Mouse (Mus musculus): Measurements from ENCODE around the gene Sptb. TPM values are rescaled to one million over a fixed set of nuclear protein-coding genes. Genes with fewer than 3 reads are reported as not detected.
A peak's percentile ranks its signal among the peaks of the same experiment; 100 is the strongest.

Sptb gene
- total and polyA plus RNA-seq, 3 experiments = 17.9 to 85.1 (median 35.4) TPM

DNA sequence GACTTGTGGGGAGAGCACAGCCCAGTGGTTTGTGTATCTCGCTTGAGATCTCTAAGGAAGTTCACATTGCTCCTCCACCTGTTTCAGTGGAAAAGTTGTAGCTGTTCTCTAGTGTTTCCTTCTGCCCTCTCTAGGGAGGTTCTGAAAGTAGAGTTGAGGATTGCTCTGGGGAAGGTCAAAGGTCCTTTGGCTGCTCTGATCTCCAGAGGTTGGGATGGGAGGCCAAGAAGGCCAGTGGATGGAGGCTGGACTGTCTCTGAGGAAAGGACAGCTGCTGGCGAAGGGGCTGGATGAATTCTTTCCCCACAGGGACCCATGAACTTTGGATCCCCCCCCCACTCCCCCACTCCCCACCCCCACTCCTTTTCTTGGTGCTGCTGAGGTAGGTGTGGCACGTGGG lies 156.0 kb downstream of the Sptb start:
- Histone ChIP-seq H3K79me2 (ENCODE audit: control insufficient read depth, insufficient read depth, low read length, poor library complexity) (no peaks in the 10 kb centered on the region), H3K9me3 (replicated peaks; ENCODE audit: insufficient read depth, low read length) (no peaks in the 10 kb centered on the region), H3K27ac (ENCODE audit: control insufficient read depth, low read depth, low read length) (no peak overlapping the region), H3K4me3 (ENCODE audit: control insufficient read depth in 1 of 2, insufficient read depth in 1 of 2, low read depth in 2 of 2, low read length in 2 of 2) (no peak overlapping the region), H3K9ac (ENCODE audit: control insufficient read depth, low read depth, low read length, poor library complexity, severe bottlenecking) (no peak overlapping the region), H3K4me1 (ENCODE audit: control insufficient read depth in 1 of 2, insufficient read depth in 2 of 2, low read length in 2 of 2) (peaks cover 7 to 27% of the 10 kb centered on the region in 2 experiments), H3K27me3 (ENCODE audit: control insufficient read depth in 1 of 2, insufficient read depth in 2 of 2, low read length in 2 of 2) (no peaks in the 10 kb centered on the region), H3K36me3 (ENCODE audit: control insufficient read depth in 1 of 2, insufficient read depth in 2 of 2, low read length in 2 of 2) (peaks cover 0 to 18% of the 10 kb centered on the region in 2 experiments; a peak in 2 of 4 replicates)
- no peak for TF ChIP-seq ETS1 (IDR thresholded peaks at IDR 0.05; ENCODE audit: low read depth, low read length)
- TF ChIP-seq ELF1 (IDR thresholded peaks at IDR 0.05; ENCODE audit: low read depth, low read length) = no peak
- TF ChIP-seq MEF2A (IDR thresholded peaks at IDR 0.05; ENCODE audit: extremely low read depth, insufficient replicate concordance, low read depth, low read length, poor library complexity, severe bottlenecking) = no peak
- TF ChIP-seq CHD1 (IDR thresholded peaks at IDR 0.05; ENCODE audit: low read depth, low read length) = no peak
- TF ChIP-seq ZMIZ1 (IDR thresholded peaks at IDR 0.05; ENCODE audit: low read depth, low read length) = no peak
- TF ChIP-seq MAX (IDR thresholded peaks at IDR 0.05; ENCODE audit: low read length) = no peak
- DNase-seq (ENCODE audit: low read depth, low spot score) = no peak

DNA sequence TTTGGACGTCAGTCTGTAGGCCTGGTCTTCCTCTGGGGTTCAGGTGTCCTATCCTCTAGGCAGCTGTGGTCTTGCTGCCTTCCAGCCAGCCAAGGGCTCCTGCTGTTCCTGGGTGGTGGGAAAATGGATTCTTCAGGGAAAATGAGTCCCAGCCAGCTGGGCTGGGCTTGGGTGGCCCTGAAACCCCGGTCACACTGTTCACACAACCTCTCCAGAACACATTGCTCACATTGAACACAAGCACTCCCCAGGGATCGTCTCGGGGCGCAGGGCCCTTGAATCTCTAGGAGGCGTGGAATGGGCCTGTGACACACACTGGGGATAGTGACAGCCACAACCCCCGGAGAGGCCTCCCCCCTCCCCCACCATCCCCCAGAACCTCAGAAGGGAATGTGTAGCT lies 156.4 kb downstream of the Sptb start:
- no peak overlapping the region for H3K4me3 ChIP-seq (ENCODE audit: control insufficient read depth in 1 of 2, insufficient read depth in 1 of 2, low read depth in 2 of 2, low read length in 2 of 2)
- no peak for TF ChIP-seq TAL1 (IDR thresholded peaks at IDR 0.05; ENCODE audit: low read length)
- no peak for DNase-seq (ENCODE audit: low read depth, low spot score)
- H3K79me2 ChIP-seq (ENCODE audit: control insufficient read depth, insufficient read depth, low read length, poor library complexity) = no peaks in the 10 kb centered on the region
- H3K4me1 ChIP-seq (ENCODE audit: control insufficient read depth in 1 of 2, insufficient read depth in 2 of 2, low read length in 2 of 2) = peaks cover 7 to 27% of the 10 kb centered on the region in 2 experiments
- H3K27ac ChIP-seq (ENCODE audit: control insufficient read depth, low read depth, low read length) = no peak overlapping the region
- no peaks in the 10 kb centered on the region for H3K27me3 ChIP-seq (ENCODE audit: control insufficient read depth in 1 of 2, insufficient read depth in 2 of 2, low read length in 2 of 2)
- peaks cover 0 to 18% of the 10 kb centered on the region in 2 experiments; a peak in 2 of 4 replicates for H3K36me3 ChIP-seq (ENCODE audit: control insufficient read depth in 1 of 2, insufficient read depth in 2 of 2, low read length in 2 of 2)
- H3K9ac ChIP-seq (ENCODE audit: control insufficient read depth, low read depth, low read length, poor library complexity, severe bottlenecking) = no peak overlapping the region
- no peaks in the 10 kb centered on the region for H3K9me3 ChIP-seq (replicated peaks; ENCODE audit: insufficient read depth, low read length)

DNA sequence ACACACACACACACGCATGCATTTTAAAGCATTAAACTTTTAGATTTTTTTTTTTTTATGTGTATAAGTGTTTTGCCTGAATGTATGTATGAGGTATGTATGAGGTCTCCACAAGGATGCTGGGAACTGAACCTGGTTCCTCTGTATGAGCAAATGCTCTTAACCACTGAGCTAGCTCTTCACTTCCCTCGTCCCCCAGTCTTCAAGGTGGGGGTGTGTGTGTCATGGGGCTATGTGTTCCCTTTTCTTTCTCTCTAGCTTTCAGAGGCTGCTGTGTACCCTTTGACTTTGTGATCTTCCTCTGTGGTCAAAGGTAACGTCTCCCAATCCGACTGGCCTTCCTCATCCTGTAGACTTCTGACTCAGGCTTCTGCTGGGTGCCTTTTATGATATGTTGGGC lies 157.4 kb downstream of the Sptb start:
- H3K79me2 ChIP-seq (ENCODE audit: control insufficient read depth, insufficient read depth, low read length, poor library complexity) = no peaks in the 10 kb centered on the region
- H3K36me3 ChIP-seq (ENCODE audit: control insufficient read depth in 1 of 2, insufficient read depth in 2 of 2, low read length in 2 of 2) = peaks cover 0 to 18% of the 10 kb centered on the region in 2 experiments; a peak in 2 of 4 replicates
- TF ChIP-seq MYC (IDR thresholded peaks at IDR 0.05; ENCODE audit: low read depth, low read length) (0 out of 2 replicates have a peak, but pooled peaks have one; percentile 17), CTCF (IDR thresholded peaks at IDR 0.05 in 2 of 3, conservative IDR thresholded peaks at IDR 0.05 in 1 of 3; ENCODE audit: control insufficient read depth in 1 of 3, insufficient read depth in 1 of 3, low read depth in 2 of 3, low read length in 3 of 3, poor library complexity in 1 of 3, severe bottlenecking in 1 of 3) (no peak), TAL1 (IDR thresholded peaks at IDR 0.05; ENCODE audit: low read length) (no peak), RCOR1 (IDR thresholded peaks at IDR 0.05; ENCODE audit: low read depth, low read length) (no peak), TBP (IDR thresholded peaks at IDR 0.05; ENCODE audit: low read depth, low read length) (peak; percentile 34; the same call in 1 of the 2 replicates), ZNF384 (IDR thresholded peaks at IDR 0.05; ENCODE audit: low read depth, low read length) (no peak)
- H3K9ac ChIP-seq (ENCODE audit: control insufficient read depth, low read depth, low read length, poor library complexity, severe bottlenecking) = no peak overlapping the region
- H3K9me3 ChIP-seq (replicated peaks; ENCODE audit: insufficient read depth, low read length) = no peaks in the 10 kb centered on the region
- H3K27ac ChIP-seq (ENCODE audit: control insufficient read depth, low read depth, low read length) = peak overlapping the region; percentile 46
- no peak overlapping the region; a peak in 1 of 4 replicates for H3K4me3 ChIP-seq (ENCODE audit: control insufficient read depth in 1 of 2, insufficient read depth in 1 of 2, low read depth in 2 of 2, low read length in 2 of 2)
- peak; percentile 60 for DNase-seq (ENCODE audit: low read depth, low spot score)
- H3K27me3 ChIP-seq (ENCODE audit: control insufficient read depth in 1 of 2, insufficient read depth in 2 of 2, low read length in 2 of 2) = no peaks in the 10 kb centered on the region
- peaks cover 7 to 27% of the 10 kb centered on the region in 2 experiments for H3K4me1 ChIP-seq (ENCODE audit: control insufficient read depth in 1 of 2, insufficient read depth in 2 of 2, low read length in 2 of 2)

Data from MEL (cell line).